Comparison of ENCODE assay signal across 24 mouse cellular contexts in genomic region chr15:95871631-95872030, GRCm38 (mm10).
A peak's percentile ranks its signal among the peaks of the same experiment; 100 is the strongest.
DNase-seq lines count a peak whose midpoint lies in the region; ATAC-seq and TF ChIP-seq lines count a peak whose summit lies in the region.
"Had no signal": no experiment of that assay in that cellular context is flagged by ENCODE, and none has a peak within 500 bp of the region (broad histone marks: within the 10 kb centered on the region; RNA-seq: fewer than 3 reads in every experiment).

No protein-coding gene starts in this region.

- H3K27me3 ChIP-seq in heart, embryonic 13.5 days (replicated peaks), result no peaks in the 10 kb centered on the region
- no peaks in the 10 kb centered on the region for H3K27me3 ChIP-seq in intestine, embryonic 16.5 days (replicated peaks; ENCODE audit: control insufficient read depth, insufficient read depth, low read length)
- no peaks in the 10 kb centered on the region for H3K27me3 ChIP-seq in intestine, postnatal 0 days (replicated peaks; ENCODE audit: control insufficient read depth, insufficient read depth, low read length)
- no peaks in the 10 kb centered on the region for H3K27me3 ChIP-seq in lung, postnatal 0 days (replicated peaks; ENCODE audit: insufficient read depth, low read length)
- H3K27me3 ChIP-seq in stomach, postnatal 0 days (ENCODE audit: control insufficient read depth, insufficient read depth, low read length), result no peaks in the 10 kb centered on the region
- no peaks in the 10 kb centered on the region for H3K27me3 ChIP-seq in midbrain, embryonic 11.5 days (ENCODE audit: control insufficient read depth, insufficient read depth, low read length)
- H3K27me3 ChIP-seq: CH12.LX; kidney, embryonic 15.5 days; limb, embryonic 13.5 days had no signal

- H3K4me3 ChIP-seq in heart, embryonic 13.5 days, result peak overlapping the region; percentile 22
- no peak overlapping the region for H3K4me3 ChIP-seq in intestine, embryonic 16.5 days (ENCODE audit: low read length)
- H3K4me3 ChIP-seq in intestine, postnatal 0 days (ENCODE audit: low read depth, low read length), result no peak overlapping the region
- no peak overlapping the region for H3K4me3 ChIP-seq in lung, postnatal 0 days (ENCODE audit: low read depth, low read length)
- no peak overlapping the region for H3K4me3 ChIP-seq in stomach, postnatal 0 days (ENCODE audit: low read depth, low read length)
- H3K4me3 ChIP-seq in midbrain, embryonic 11.5 days (ENCODE audit: low read depth, low read length), result no peak overlapping the region
- H3K4me3 ChIP-seq: kidney, embryonic 15.5 days; limb, embryonic 13.5 days had no signal

- H3K4me1 ChIP-seq in heart, embryonic 13.5 days, result peaks cover 40% of the 10 kb centered on the region
- peaks cover 3% of the 10 kb centered on the region; the same call in 1 of the 2 replicates for H3K4me1 ChIP-seq in intestine, embryonic 16.5 days (ENCODE audit: control insufficient read depth, insufficient read depth, low read length)
- H3K4me1 ChIP-seq in intestine, postnatal 0 days (replicated peaks; ENCODE audit: control insufficient read depth, insufficient read depth, low read length), result no peaks in the 10 kb centered on the region
- peaks cover 4% of the 10 kb centered on the region; the same call in 1 of the 2 replicates for H3K4me1 ChIP-seq in lung, postnatal 0 days (ENCODE audit: insufficient read depth, low read depth, low read length)
- no peaks in the 10 kb centered on the region for H3K4me1 ChIP-seq in stomach, postnatal 0 days (replicated peaks; ENCODE audit: control insufficient read depth, insufficient read depth)
- no peaks in the 10 kb centered on the region for H3K4me1 ChIP-seq in midbrain, embryonic 11.5 days (ENCODE audit: control insufficient read depth, insufficient read depth, low read length)
- H3K4me1 ChIP-seq: limb, embryonic 13.5 days had no signal

- H3K4me2 ChIP-seq in heart, embryonic 13.5 days, result peak overlapping the region; percentile 63
- no peak overlapping the region for H3K4me2 ChIP-seq in intestine, embryonic 16.5 days (ENCODE audit: low read depth, low read length)
- no peak overlapping the region for H3K4me2 ChIP-seq in intestine, postnatal 0 days (replicated peaks; ENCODE audit: low read depth)
- H3K4me2 ChIP-seq in lung, postnatal 0 days (replicated peaks; ENCODE audit: low read depth, low read length), result peak overlapping the region; percentile 17; the same call in 1 of the 2 replicates
- no peak overlapping the region for H3K4me2 ChIP-seq in stomach, postnatal 0 days (replicated peaks; ENCODE audit: low read depth)
- no peak overlapping the region for H3K4me2 ChIP-seq in midbrain, embryonic 11.5 days
- H3K4me2 ChIP-seq: hindbrain, embryonic 14.5 days; kidney, embryonic 15.5 days; limb, embryonic 13.5 days; liver, embryonic 11.5 days had no signal

- 0 out of 2 replicates have a peak, but pooled peaks have one; percentile 18 for TF ChIP-seq EP300 in lung, postnatal 0 days (IDR thresholded peaks at IDR 0.05)
- TF ChIP-seq EP300 in stomach, postnatal 0 days (optimal IDR thresholded peaks at IDR 0.05), result no peak

- no peaks in the 10 kb centered on the region for H3K9me3 ChIP-seq in heart, embryonic 13.5 days
- no peaks in the 10 kb centered on the region for H3K9me3 ChIP-seq in intestine, embryonic 16.5 days (ENCODE audit: control insufficient read depth, low read length)
- no peaks in the 10 kb centered on the region for H3K9me3 ChIP-seq in intestine, postnatal 0 days (ENCODE audit: control insufficient read depth)
- H3K9me3 ChIP-seq in lung, postnatal 0 days (ENCODE audit: low read length), result no peaks in the 10 kb centered on the region
- H3K9me3 ChIP-seq in stomach, postnatal 0 days (ENCODE audit: control insufficient read depth, low read length), result no peaks in the 10 kb centered on the region
- no peaks in the 10 kb centered on the region for H3K9me3 ChIP-seq in midbrain, embryonic 11.5 days (ENCODE audit: control insufficient read depth, low read length)
- H3K9me3 ChIP-seq: kidney, embryonic 15.5 days; limb, embryonic 13.5 days had no signal

- H3K27ac ChIP-seq in heart, embryonic 13.5 days (replicated peaks), result peak overlapping the region; percentile 81
- peak overlapping the region; percentile 23; the same call in 1 of the 2 replicates for H3K27ac ChIP-seq in intestine, embryonic 16.5 days (ENCODE audit: low read length)
- H3K27ac ChIP-seq in intestine, postnatal 0 days (ENCODE audit: low read depth, low read length), result no peak overlapping the region
- H3K27ac ChIP-seq in lung, postnatal 0 days (ENCODE audit: low read length), result 0 out of 2 replicates have a peak overlapping the region, but pooled peaks have one; percentile 21
- no peak overlapping the region for H3K27ac ChIP-seq in stomach, postnatal 0 days (replicated peaks)
- H3K27ac ChIP-seq in midbrain, embryonic 11.5 days (ENCODE audit: low read depth, low read length), result no peak overlapping the region
- H3K27ac ChIP-seq: hindbrain, embryonic 14.5 days; kidney, embryonic 15.5 days; limb, embryonic 13.5 days; macrophage had no signal

- 33% methylated on average over 15 of the region's 15 CpGs for WGBS in heart, embryonic 13.5 days
- whole genome bisulfite sequencing in intestine, embryonic 16.5 days, result 67% methylated on average over 15 of the region's 15 CpGs
- 68% methylated on average over 15 of the region's 15 CpGs for WGBS in intestine, postnatal 0 days
- WGBS in lung, postnatal 0 days, result 63% methylated on average over 15 of the region's 15 CpGs
- 69% methylated on average over 15 of the region's 15 CpGs for WGBS in stomach, postnatal 0 days
- 89% methylated on average over 15 of the region's 15 CpGs for WGBS in midbrain, embryonic 11.5 days

- peak overlapping the region; percentile 28; the same call in 1 of the 2 replicates for H3K9ac ChIP-seq in heart, embryonic 13.5 days
- H3K9ac ChIP-seq in intestine, embryonic 16.5 days (ENCODE audit: low read depth, low read length), result no peak overlapping the region
- no peak overlapping the region for H3K9ac ChIP-seq in intestine, postnatal 0 days (ENCODE audit: low read depth, low read length)
- H3K9ac ChIP-seq in lung, postnatal 0 days (replicated peaks; ENCODE audit: low read depth), result no peak overlapping the region
- H3K9ac ChIP-seq in stomach, postnatal 0 days (ENCODE audit: low read length), result no peak overlapping the region
- H3K9ac ChIP-seq in midbrain, embryonic 11.5 days (ENCODE audit: low read length), result no peak overlapping the region
- H3K9ac ChIP-seq: hindbrain, embryonic 14.5 days; kidney, embryonic 15.5 days; limb, embryonic 13.5 days had no signal

- H3K36me3 ChIP-seq in heart, embryonic 13.5 days, result no peaks in the 10 kb centered on the region
- H3K36me3 ChIP-seq in intestine, embryonic 16.5 days (ENCODE audit: control insufficient read depth, insufficient read depth, low read length), result no peaks in the 10 kb centered on the region
- 0 out of 2 replicates have a peak, but pooled peaks cover 6% of the 10 kb centered on the region for H3K36me3 ChIP-seq in intestine, postnatal 0 days (ENCODE audit: control insufficient read depth, insufficient read depth)
- no peaks in the 10 kb centered on the region for H3K36me3 ChIP-seq in lung, postnatal 0 days (ENCODE audit: insufficient read depth, low read length)
- no peaks in the 10 kb centered on the region for H3K36me3 ChIP-seq in stomach, postnatal 0 days (ENCODE audit: control insufficient read depth, insufficient read depth, low read length)
- H3K36me3 ChIP-seq in midbrain, embryonic 11.5 days (ENCODE audit: control insufficient read depth, insufficient read depth, low read length), result no peaks in the 10 kb centered on the region
- H3K36me3 ChIP-seq: limb, embryonic 13.5 days had no signal

- TF ChIP-seq CTCF in intestine, postnatal 0 days (IDR thresholded peaks at IDR 0.05; ENCODE audit: low read depth), result no peak
- TF ChIP-seq CTCF in lung, postnatal 0 days (IDR thresholded peaks at IDR 0.05), result no peak
- no peak for TF ChIP-seq CTCF in stomach, postnatal 0 days (IDR thresholded peaks at IDR 0.05; ENCODE audit: low read depth)

- no peak for DNase-seq in heart, adult 8-10 months (ENCODE audit: low spot score)
- peak; percentile 30 for DNase-seq in lung, postnatal 0 days (ENCODE audit: low spot score)
- DNase-seq in lung, postnatal 4 days, result no peak
- peak; percentile 11 for DNase-seq in stomach, postnatal 0 days (ENCODE audit: low spot score)
- DNase-seq in midbrain, embryonic 11.5 days (ENCODE audit: low spot score, missing footprints), result no peak
- DNase-seq: adrenal gland, postnatal 10 days; cerebellum, adult 8-10 months; cerebellum, postnatal 25 days; gastrocnemius, postnatal 14 days; kidney, adult 18-20 months; kidney, postnatal 4 days; midbrain, embryonic 14.5 days; retina, postnatal 1 day; right cerebral cortex, postnatal 14 days had no signal

- no peak for ATAC-seq in heart, embryonic 13.5 days (ENCODE audit: extremely low read depth, insufficient number of reproducible peaks, low FRiP score, low TSS enrichment)
- ATAC-seq in intestine, embryonic 16.5 days, result no peak; the same call in 1 of the 2 replicates
- no peak for ATAC-seq in intestine, postnatal 0 days
- ATAC-seq in lung, postnatal 0 days, result peak; percentile 75
- no peak for ATAC-seq in stomach, postnatal 0 days (ENCODE audit: low FRiP score, low TSS enrichment)
- no peak for ATAC-seq in midbrain, embryonic 11.5 days (ENCODE audit: low FRiP score)
- ATAC-seq: forebrain, embryonic 14.5 days had no signal

Comparison
In these comparisons a context has a peak if more than half of its experiments do, and no peak if none do; other contexts are left out.
1. H3K27ac ChIP-seq: peak in heart, embryonic 13.5 days (single experiment), intestine, embryonic 16.5 days (single experiment) and lung, postnatal 0 days (single experiment); none in intestine, postnatal 0 days (single experiment), stomach, postnatal 0 days (single experiment) and midbrain, embryonic 11.5 days (single experiment).
2. DNase-seq: peak in lung, postnatal 0 days (single experiment) and stomach, postnatal 0 days (single experiment); none in heart, adult 8-10 months (single experiment), lung, postnatal 4 days (0 of 2) and midbrain, embryonic 11.5 days (single experiment).
3. H3K4me2 ChIP-seq: peak in heart, embryonic 13.5 days (single experiment) and lung, postnatal 0 days (single experiment); none in intestine, embryonic 16.5 days (single experiment), intestine, postnatal 0 days (single experiment), stomach, postnatal 0 days (single experiment) and midbrain, embryonic 11.5 days (single experiment).